Mouse (Mus musculus) embryonic facial prominence, embryonic 14.5 days (tissue): ENCODE measurements around the gene Cth. TPM values are rescaled to one million over a fixed set of nuclear protein-coding genes. Genes with fewer than 3 reads are reported as not detected.
"Not testable (repeated sequence)": the region's sequence is repeated elsewhere in the genome, so short reads cannot be mapped to it uniquely, and the experiment has no call there.

Source experiments
- ATAC-seq: fragments of 200-750 bp; cut with Nextera tagmentation; 2 replicates; pipeline ENCODE4 v1.8.0; 2017; ENCODE audit warnings: low read depth, moderate number of reproducible peaks, moderate TSS enrichment
- DNase-seq: peaks from one replicate; pipeline ENCODE4 v3.0.0-alpha.2; 2015; ENCODE audit warnings: low spot score
- H3K27ac ChIP-seq: fragments of 300-500 bp; sonication (generic); replicated peaks from 2 replicates; pipeline ENCODE4 v1.5.1; 2014; ENCODE audit warnings: low read depth, mild to moderate bottlenecking, low read length, moderate library complexity
- H3K27me3 ChIP-seq: fragments of 300-500 bp; sonication (generic); replicated peaks from 2 replicates; pipeline ENCODE4 v1.6.1; 2014; ENCODE audit warnings: low read length; ENCODE audit not compliant: control insufficient read depth, insufficient read depth
- H3K36me3 ChIP-seq: fragments of 300-500 bp; sonication (generic); 2 replicates; pipeline ENCODE4 v1.6.1; 2014; ENCODE audit warnings: low read length, mixed read lengths; ENCODE audit not compliant: control insufficient read depth, insufficient read depth
- H3K4me1 ChIP-seq: fragments of 300-500 bp; sonication (generic); 2 replicates; pipeline ENCODE4 v1.6.1; 2014; ENCODE audit warnings: antibody characterized with exemption, low read length; ENCODE audit not compliant: control insufficient read depth, insufficient read depth
- H3K4me2 ChIP-seq: fragments of 300-500 bp; sonication (generic); 2 replicates; pipeline ENCODE4 v1.6.1; 2014; ENCODE audit warnings: low read depth, mild to moderate bottlenecking, low read length, moderate library complexity, mixed read lengths
- H3K4me3 ChIP-seq: fragments of 300-500 bp; sonication (generic); 2 replicates; pipeline ENCODE4 v1.5.1; 2014; ENCODE audit warnings: low read depth, mild to moderate bottlenecking, low read length
- H3K9ac ChIP-seq: fragments of 300-500 bp; sonication (generic); 2 replicates; pipeline ENCODE4 v1.6.1; 2014; ENCODE audit warnings: low read depth, mild to moderate bottlenecking, low read length, moderate library complexity, mixed read lengths
- H3K9me3 ChIP-seq: fragments of 300-500 bp; sonication (generic); 2 replicates; pipeline ENCODE4 v1.6.1; 2016; ENCODE audit warnings: low read length; ENCODE audit not compliant: control insufficient read depth
- WGBS: fragments of 180-500 bp; shearing (Covaris S2); extraction: QIAGEN DNeasy Blood & Tissue Kit; methylation state at CpG from one replicate; pipeline ENCODE4 v1.1.7; 2014; 5-methylcytosine and 5-hydroxymethylcytosine counted together
- polyA plus RNA-seq: library from polyadenylated mRNA; unstranded; fragments of >200 nt; fragmentation: Nextera tagmentation; extraction: Ambion mirVana; gene quantifications from 2 replicates; pipeline ENCODE4 v1.2.1, GENCODE M21; 2014

The Cth gene
- polyA plus RNA-seq, 1 experiment from 2014 or later: 10.4 TPM

GRCm38 (mm10) chr3:157946843-157947358 is 22.0 kb upstream of the Cth start, which contains the start of gene Ankrd13c:
Ankrd13c (plus strand) TSS chr3:157947239.
- H3K9me3 ChIP-seq: no peaks in the 10 kb centered on the region
- H3K36me3 ChIP-seq: no peaks in the 10 kb centered on the region
- peak within 1 kb of the TSS; percentile 78 for H3K4me2 ChIP-seq
- WGBS: under 1% methylated on average over 29 of the region's 45 CpGs
- peak; percentile 99 for ATAC-seq
- no peaks in the 10 kb centered on the region for H3K27me3 ChIP-seq
- peak within 1 kb of the TSS; percentile 96 for H3K9ac ChIP-seq
- peak within 1 kb of the TSS; percentile 98 for H3K27ac ChIP-seq
- peak; percentile 97 for DNase-seq
- peak within 1 kb of the TSS; percentile 95 for H3K4me3 ChIP-seq
- H3K4me1 ChIP-seq: peaks cover 3% of the 10 kb centered on the region; the same call in 1 of the 2 replicates

GRCm38 (mm10) chr3:157938585-157938984 is 13.7 kb upstream of the Cth start:
- no peaks in the 10 kb centered on the region for H3K36me3 ChIP-seq
- WGBS: 71% methylated on average over 2 of the region's 2 CpGs
- no peak overlapping the region for H3K27ac ChIP-seq
- DNase-seq: no peak
- ATAC-seq: no peak
- H3K27me3 ChIP-seq: no peaks in the 10 kb centered on the region
- no peak overlapping the region for H3K4me2 ChIP-seq
- no peak overlapping the region for H3K9ac ChIP-seq
- H3K9me3 ChIP-seq: no peaks in the 10 kb centered on the region
- H3K4me1 ChIP-seq: no peaks in the 10 kb centered on the region
- H3K4me3 ChIP-seq: no peak overlapping the region

GRCm38 (mm10) chr3:157934301-157934823 is 9.5 kb upstream of the Cth start:
- ATAC-seq: no peak
- no peaks in the 10 kb centered on the region for H3K36me3 ChIP-seq
- no peaks in the 10 kb centered on the region for H3K27me3 ChIP-seq
- H3K4me2 ChIP-seq: no peak overlapping the region
- no peak overlapping the region for H3K27ac ChIP-seq
- no peaks in the 10 kb centered on the region for H3K4me1 ChIP-seq
- no peak overlapping the region for H3K9ac ChIP-seq
- DNase-seq: no peak
- WGBS: 72% methylated on average over 3 of the region's 3 CpGs
- no peaks in the 10 kb centered on the region for H3K9me3 ChIP-seq
- H3K4me3 ChIP-seq: no peak overlapping the region

GRCm38 (mm10) chr3:157933223-157933622 is 8.3 kb upstream of the Cth start:
- not testable (repeated sequence) for H3K27ac ChIP-seq, H3K9ac ChIP-seq, DNase-seq, H3K4me3 ChIP-seq, H3K36me3 ChIP-seq, H3K4me2 ChIP-seq, H3K4me1 ChIP-seq, ATAC-seq, H3K27me3 ChIP-seq, H3K9me3 ChIP-seq
- WGBS: 75% methylated on average over 5 of the region's 6 CpGs

GRCm38 (mm10) chr3:157932074-157932473 is 7.2 kb upstream of the Cth start:
- DNase-seq (no peak), ATAC-seq (no peak)
- Histone ChIP-seq H3K9me3 (no peaks in the 10 kb centered on the region), H3K4me1 (no peaks in the 10 kb centered on the region), H3K27ac (no peak overlapping the region), H3K27me3 (no peaks in the 10 kb centered on the region), H3K9ac (no peak overlapping the region), H3K4me2 (no peak overlapping the region), H3K4me3 (no peak overlapping the region), H3K36me3 (no peaks in the 10 kb centered on the region)
- WGBS: 58% methylated on average over 3 of the region's 3 CpGs

- Histone ChIP-seq H3K27ac (no peak overlapping the region), H3K27me3 (no peaks in the 10 kb centered on the region), H3K36me3 (no peaks in the 10 kb centered on the region), H3K4me2 (no peak overlapping the region), H3K9me3 (no peaks in the 10 kb centered on the region), H3K9ac (no peak overlapping the region), H3K4me1 (no peaks in the 10 kb centered on the region), H3K4me3 (no peak overlapping the region)
- DNase-seq: no peak
- no peak for ATAC-seq
- WGBS: 51% methylated on average over 3 of the region's 3 CpGs
Measured at GRCm38 (mm10) chr3:157931592-157931991, 6.7 kb upstream of the Cth start.

GRCm38 (mm10) chr3:157929417-157929816 is 4.5 kb upstream of the Cth start:
- no peak overlapping the region for H3K9ac ChIP-seq

GRCm38 (mm10) chr3:157928731-157929130 is 3.9 kb upstream of the Cth start:
- H3K4me3 ChIP-seq: no peak overlapping the region
- H3K9ac ChIP-seq: no peak overlapping the region
- DNase-seq (no peak), ATAC-seq (no peak)
- H3K4me1 ChIP-seq: no peaks in the 10 kb centered on the region; the same call in 1 of the 2 replicates
- H3K27ac ChIP-seq: no peak overlapping the region
- no peak overlapping the region for H3K4me2 ChIP-seq
- no peaks in the 10 kb centered on the region for H3K36me3 ChIP-seq
- no peaks in the 10 kb centered on the region for H3K9me3 ChIP-seq
- H3K27me3 ChIP-seq: no peaks in the 10 kb centered on the region
- WGBS: 68% methylated on average over 2 of the region's 2 CpGs

More at GRCm38 (mm10) chr3:157929417-157929816, 4.5 kb upstream of the Cth start:
- H3K9me3 ChIP-seq: no peaks in the 10 kb centered on the region
- no peak overlapping the region for H3K27ac ChIP-seq
- no peaks in the 10 kb centered on the region for H3K27me3 ChIP-seq
- DNase-seq: no peak
- H3K36me3 ChIP-seq: no peaks in the 10 kb centered on the region
- no peaks in the 10 kb centered on the region; the same call in 1 of the 2 replicates for H3K4me1 ChIP-seq
- H3K4me2 ChIP-seq: no peak overlapping the region
- ATAC-seq: no peak
- 88% methylated on average over 1 of the region's 1 CpGs for WGBS
- no peak overlapping the region for H3K4me3 ChIP-seq

GRCm38 (mm10) chr3:157926761-157927160 is 1.9 kb upstream of the Cth start:
- DNase-seq (no peak), ATAC-seq (no peak)
- WGBS: 44% methylated on average over 2 of the region's 2 CpGs
- H3K36me3 ChIP-seq: no peaks in the 10 kb centered on the region
- no peak overlapping the region for H3K4me2 ChIP-seq
- no peak overlapping the region for H3K9ac ChIP-seq
- H3K4me3 ChIP-seq: no peak overlapping the region
- H3K4me1 ChIP-seq: no peaks in the 10 kb centered on the region; the same call in 1 of the 2 replicates
- no peak overlapping the region for H3K27ac ChIP-seq
- no peaks in the 10 kb centered on the region for H3K9me3 ChIP-seq
- H3K27me3 ChIP-seq: no peaks in the 10 kb centered on the region
